Mouse (Mus musculus) left cerebral cortex, postnatal 14 days (tissue): ENCODE data around the gene Mn1. TPM values are rescaled to one million over a fixed set of nuclear protein-coding genes. Genes with fewer than 3 reads are reported as not detected.

Source experiments
- DNase-seq, 2 experiments: peaks; one replicate each; pipeline ENCODE4 v3.0.0; 2021 to 2022; ENCODE audit warnings: low spot score in 2 of 2, mixed read lengths in 1 of 2
- intact Hi-C: fragments of 180-260 bp; cut with DNase I; formaldehyde crosslinking; loops from one replicate; pipeline ENCODE4 v1.15.1; 2025
- total RNA-seq, 2 experiments: library from RNA; stranded (reverse); gene quantifications; 2 replicates each; pipeline ENCODE4 v1.2.3; 2021

Gene Mn1
- total RNA-seq, 2 experiments from 2014 or later: 62.1 to 66.1 TPM

- intact Hi-C loops: no loop called here
- no peak for DNase-seq
These were observed 14.5 kb upstream of the Mn1 start for GRCm38 (mm10) chr5:111402651-111402996.

- intact Hi-C loops: no loop called here
- no peak for DNase-seq
These were observed 12.4 kb upstream of the Mn1 start for GRCm38 (mm10) chr5:111404721-111405120.

DNA sequence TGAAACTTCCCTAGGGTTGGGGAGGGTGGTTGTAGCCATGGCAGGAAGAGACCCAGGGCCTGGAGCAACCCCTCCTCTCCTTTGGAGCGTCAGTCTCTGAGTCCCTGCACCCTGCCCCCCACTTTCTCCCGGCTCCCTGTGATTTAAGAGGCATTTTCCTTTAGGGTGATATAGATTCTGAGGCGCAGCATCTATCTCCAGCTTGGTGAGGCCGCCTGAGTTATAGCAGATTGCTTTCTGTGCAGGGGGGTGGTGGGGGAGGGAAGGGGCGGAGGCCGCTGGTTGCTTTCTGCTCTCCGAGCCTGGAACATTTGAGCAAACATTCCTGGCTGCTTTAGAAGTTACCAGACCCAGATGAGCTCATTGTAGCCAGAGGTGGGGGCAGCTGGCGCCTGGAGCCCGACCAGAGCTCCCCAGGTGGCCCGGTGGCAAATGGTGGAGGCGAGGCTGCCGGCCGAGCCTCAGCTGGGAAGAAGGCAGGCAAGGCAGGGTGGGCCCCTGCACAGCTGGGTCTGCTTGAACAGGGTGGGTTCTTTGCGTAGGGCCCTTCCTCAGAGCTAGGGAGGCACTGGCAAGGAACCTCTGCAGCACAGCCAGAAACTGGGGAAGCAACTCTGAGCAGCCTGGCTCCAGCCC lies 8.6 kb upstream of the Mn1 start:
- intact Hi-C loops: no loop called here
- DNase-seq: no peak

DNA sequence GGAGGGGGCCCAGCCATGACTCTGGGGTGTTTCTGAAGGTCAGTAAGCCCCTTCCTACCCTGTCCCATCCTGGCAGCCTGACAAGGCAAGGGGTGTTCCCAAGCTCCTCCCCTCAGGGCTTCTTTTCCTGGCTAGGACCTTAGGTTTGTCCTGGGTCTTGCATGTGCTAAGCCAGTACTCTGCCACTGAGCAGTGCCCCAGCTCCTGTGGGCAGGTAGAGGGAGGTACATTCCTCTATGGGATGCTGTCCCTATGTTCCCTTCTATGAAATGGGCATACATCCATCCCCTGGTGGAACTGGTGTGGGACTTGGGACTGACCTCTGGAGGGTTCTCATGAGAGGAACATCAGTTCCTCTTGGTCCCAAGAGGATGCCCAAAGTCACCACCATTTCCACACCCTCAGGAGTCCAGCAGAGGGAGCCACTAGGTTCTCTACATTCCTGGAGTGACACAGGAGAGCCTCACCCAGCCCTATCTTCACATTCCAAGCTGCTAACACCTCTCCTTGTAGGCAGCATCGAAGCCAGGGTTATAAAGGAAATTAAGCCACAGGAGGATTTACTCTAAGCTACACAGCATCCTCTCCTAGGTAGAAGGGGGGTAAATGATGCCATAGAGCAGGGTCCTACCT lies 7.6 kb upstream of the Mn1 start:
- intact Hi-C loops: loop anchor here (10.0 kb wide), 1 partner anchor 795 kb away; no protein-coding TSS in a partner anchor
- peak in 1 of 2 experiments; percentile 59 for DNase-seq

DNA sequence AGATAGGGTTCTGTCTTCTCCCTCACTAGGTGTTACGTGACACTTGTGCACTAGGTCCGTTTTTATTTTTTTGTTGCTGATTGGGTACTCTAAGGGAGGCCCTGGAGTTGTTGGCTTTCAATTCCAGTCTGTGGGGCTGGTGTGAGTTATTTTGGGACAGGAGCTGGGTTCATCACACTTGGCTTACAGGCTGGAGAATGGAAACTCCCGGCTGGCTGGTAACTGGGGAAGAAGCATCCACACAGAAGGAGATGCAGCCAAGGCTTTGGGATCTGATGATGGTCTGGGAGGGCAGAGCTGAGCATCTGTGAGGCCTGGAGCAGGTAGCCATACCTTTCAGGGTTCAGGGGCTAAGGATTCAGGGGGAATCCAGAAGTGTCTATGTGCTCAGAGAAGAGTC lies 6.5 kb upstream of the Mn1 start:
- DNase-seq: no peak
- intact Hi-C loops: loop anchor here (10.0 kb wide), 1 partner anchor 794 kb away; no protein-coding TSS in a partner anchor

GRCm38 (mm10) chr5:111414192-111414591 lies 3.0 kb upstream of the Mn1 start:
- intact Hi-C loops: loop anchor here (2.0 to 10.0 kb wide), 2 partner anchors 739 to 791 kb away; no protein-coding TSS in a partner anchor
- DNase-seq: peak; percentile 87 to 93

DNA sequence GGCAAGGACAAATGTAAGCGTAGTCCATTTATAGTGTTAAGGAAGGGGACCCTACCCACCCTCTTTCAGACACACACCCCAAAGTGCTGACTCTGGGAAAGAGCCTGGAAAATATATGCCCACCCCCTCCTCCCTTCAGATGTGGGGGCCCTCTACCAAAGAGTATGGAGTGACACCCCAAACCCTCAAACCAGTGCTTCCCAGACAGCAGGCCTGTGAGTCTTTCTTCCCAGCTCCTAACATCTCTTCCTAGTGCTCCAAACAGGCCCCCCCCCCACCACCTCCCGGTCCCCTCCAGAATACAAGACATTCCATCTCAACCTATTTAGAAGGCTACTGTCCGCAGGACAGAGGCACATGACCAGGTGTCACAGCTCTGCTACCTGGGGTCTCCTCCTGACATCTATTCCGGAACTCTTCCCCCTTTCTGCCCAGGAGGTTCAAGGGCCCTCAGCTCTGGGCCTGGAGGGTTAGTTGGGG lies 2.4 kb upstream of the Mn1 start:
- DNase-seq: no peak
- intact Hi-C loops: loop anchor here (2.0 to 10.0 kb wide), 4 partner anchors 267 to 790 kb away; no protein-coding TSS in a partner anchor

GRCm38 (mm10) chr5:111415575-111415974 lies 1.6 kb upstream of the Mn1 start:
- intact Hi-C loops: loop anchor here (2.0 to 10.0 kb wide), 4 partner anchors 267 to 789 kb away; no protein-coding TSS in a partner anchor
- DNase-seq: no peak

DNA sequence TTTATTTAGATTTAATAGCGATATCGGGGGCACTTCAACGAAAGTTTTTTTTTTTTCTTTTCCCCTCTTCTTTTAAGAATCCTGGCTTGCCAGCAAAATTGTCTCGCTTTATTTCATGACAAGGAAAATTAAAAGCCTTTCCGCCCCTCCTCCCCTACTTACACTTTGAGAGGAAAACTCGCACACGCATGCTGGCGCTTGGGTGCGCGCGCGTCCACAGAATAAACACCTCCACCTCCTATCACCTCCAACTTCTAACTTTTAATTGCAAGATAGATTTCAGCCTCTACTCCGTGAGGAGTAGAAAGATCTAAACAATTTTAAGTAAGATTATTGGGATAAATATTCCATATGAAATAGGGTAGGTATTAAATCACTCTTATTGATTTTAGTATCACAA lies 1.1 kb upstream of the Mn1 start:
- no peak for DNase-seq
- intact Hi-C loops: loop anchor here (5.0 to 10.0 kb wide), 3 partner anchors 266 to 789 kb away; no protein-coding TSS in a partner anchor

- DNase-seq: no peak
These were observed 393 bp downstream of the Mn1 start for GRCm38 (mm10) chr5:111417378-111418131.

GRCm38 (mm10) chr5:111418202-111419120 lies 1.3 kb downstream of the Mn1 start:
- no peak for DNase-seq
- intact Hi-C loops: loop anchor here (5.0 to 10.0 kb wide), 3 partner anchors 264 to 786 kb away; no protein-coding TSS in a partner anchor

More at GRCm38 (mm10) chr5:111417378-111418131, 393 bp downstream of the Mn1 start:
- intact Hi-C loops: loop anchor here (5.0 to 10.0 kb wide), 3 partner anchors 265 to 787 kb away; no protein-coding TSS in a partner anchor

DNA sequence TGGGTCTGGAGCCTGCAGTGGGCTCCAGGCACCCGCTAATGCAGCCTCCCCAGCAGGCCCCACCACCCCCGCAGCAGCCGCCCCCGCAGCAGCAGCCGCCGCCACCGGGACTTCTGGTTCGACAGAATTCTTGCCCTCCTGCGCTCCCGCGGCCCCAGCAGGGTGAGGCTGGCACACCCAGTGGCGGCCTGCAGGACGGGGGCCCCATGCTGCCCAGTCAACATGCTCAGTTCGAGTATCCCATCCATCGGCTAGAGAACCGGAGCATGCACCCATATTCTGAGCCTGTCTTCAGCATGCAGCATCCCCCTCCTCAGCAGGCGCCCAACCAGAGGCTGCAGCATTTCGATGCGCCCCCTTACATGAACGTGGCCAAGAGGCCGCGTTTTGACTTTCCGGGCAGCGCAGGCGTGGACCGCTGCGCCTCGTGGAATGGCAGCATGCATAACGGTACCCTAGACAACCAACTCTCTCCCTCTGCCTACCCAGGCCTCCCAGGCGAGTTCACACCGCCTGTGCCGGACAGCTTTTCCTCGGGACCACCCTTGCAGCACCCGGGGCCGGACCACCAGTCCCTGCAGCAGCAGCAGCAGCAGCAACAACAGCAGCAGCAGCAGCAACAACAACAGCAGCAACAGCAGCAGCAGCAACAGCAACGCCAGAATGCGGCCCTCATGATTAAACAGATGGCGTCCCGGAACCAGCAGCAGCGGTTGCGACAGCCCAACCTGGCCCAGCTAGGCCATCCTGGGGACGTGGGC lies 2.1 kb downstream of the Mn1 start:
- intact Hi-C loops: loop anchor here (5.0 to 10.0 kb wide), 3 partner anchors 263 to 786 kb away; no protein-coding TSS in a partner anchor
- no peak for DNase-seq

GRCm38 (mm10) chr5:111420011-111420691 lies 3.0 kb downstream of the Mn1 start:
- no peak for DNase-seq
- intact Hi-C loops: loop anchor here (5.0 kb wide), 1 partner anchor 162 kb away; no protein-coding TSS in a partner anchor

DNA sequence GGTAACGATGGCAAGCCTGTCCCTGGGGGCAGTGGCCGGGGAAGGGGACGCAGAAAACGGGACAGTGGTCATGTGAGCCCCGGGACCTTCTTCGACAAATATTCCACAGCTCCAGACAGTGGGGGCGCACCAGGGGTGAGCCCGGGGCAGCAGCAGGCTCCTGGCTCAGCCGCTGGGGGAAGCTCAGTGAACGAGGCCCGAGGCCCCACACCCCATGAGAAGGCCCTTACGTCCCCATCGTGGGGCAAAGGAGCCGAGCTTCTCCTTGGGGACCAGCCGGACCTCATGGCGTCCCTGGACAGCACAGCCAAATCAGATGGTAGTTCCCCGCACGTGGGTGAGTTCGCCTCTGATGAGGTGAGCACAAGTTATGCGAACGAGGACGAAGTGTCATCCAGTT lies 3.7 kb downstream of the Mn1 start:
- intact Hi-C loops: loop anchor here (5.0 kb wide), 1 partner anchor 161 kb away; no protein-coding TSS in a partner anchor
- no peak for DNase-seq

DNA sequence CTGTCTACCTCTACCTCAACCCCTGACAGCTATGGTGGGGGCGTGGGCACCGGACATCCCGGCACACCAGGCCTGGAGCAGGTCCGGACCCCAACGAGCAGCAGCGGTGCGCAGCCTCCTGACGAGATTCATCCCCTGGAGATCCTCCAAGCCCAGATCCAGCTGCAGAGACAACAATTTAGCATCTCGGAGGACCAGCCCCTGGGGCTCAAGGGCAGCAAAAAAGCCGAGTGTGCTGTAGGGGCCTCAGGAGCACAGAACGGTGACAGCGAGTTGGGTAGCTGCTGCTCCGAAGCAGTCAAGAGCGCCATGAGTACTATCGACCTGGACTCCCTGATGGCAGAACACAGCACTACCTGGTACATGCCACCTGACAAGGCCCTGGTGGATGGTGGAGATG lies 4.3 kb downstream of the Mn1 start:
- intact Hi-C loops: loop anchor here (5.0 kb wide), 1 partner anchor 161 kb away; no protein-coding TSS in a partner anchor
- DNase-seq: no peak

DNA sequence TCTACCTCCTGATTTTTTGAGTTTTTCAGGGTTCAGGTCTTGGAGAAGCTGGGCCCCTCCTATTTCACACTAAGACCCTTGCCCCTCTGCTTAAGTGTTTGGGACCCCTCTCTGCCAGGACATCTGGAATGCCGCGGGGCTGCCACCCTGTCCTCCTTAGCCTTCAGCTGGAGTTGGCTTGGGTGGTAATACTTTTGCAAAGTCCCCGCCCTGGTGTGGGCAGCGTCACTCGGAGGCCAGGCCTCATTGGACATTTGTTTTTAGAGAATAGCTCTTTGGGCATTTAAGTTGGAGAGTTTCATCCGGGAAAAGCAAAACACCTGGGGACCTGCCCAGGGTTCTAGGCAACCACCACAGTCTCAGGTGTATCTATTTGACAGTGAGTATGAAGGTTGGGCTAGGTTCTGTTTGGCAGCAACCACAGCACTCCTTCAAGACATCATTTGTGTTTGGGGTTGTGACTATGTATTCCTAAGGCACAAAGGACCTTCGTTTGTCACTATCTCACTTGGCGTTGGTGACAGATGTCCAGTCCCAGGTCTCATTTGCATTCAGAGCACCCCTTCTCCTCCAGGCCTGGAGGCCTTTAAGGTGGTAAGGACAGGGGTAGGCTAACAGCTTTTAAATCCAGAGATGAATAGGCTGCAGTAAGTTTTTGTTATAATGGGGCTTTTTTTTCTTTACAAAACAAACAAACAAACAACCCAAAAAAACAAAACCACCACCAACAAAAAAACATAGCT lies 5.1 kb downstream of the Mn1 start:
- intact Hi-C loops: loop anchor here (5.0 kb wide), 1 partner anchor 160 kb away; no protein-coding TSS in a partner anchor
- DNase-seq: no peak
